Comparison of ENCODE assay signal across 8 mouse cellular contexts in genomic region chrX:73570871-73571270, GRCm38 (mm10).
DNase-seq lines count a peak whose midpoint lies in the region; ATAC-seq and TF ChIP-seq lines count a peak whose summit lies in the region.

No protein-coding gene starts in this region.

- no peak for TF ChIP-seq POLR2A in MEL (IDR thresholded peaks at IDR 0.05; ENCODE audit: control insufficient read depth in 1 of 2, insufficient read depth in 1 of 2, low read depth in 1 of 2, low read length in 2 of 2, poor library complexity in 1 of 2)

- no peak overlapping the region for H3K9ac ChIP-seq in MEL (ENCODE audit: control insufficient read depth, low read depth, low read length, poor library complexity, severe bottlenecking)

- H3K27me3 ChIP-seq in MEL (ENCODE audit: control insufficient read depth in 1 of 2, insufficient read depth in 2 of 2, low read length in 2 of 2) = no peaks in the 10 kb centered on the region

- peaks cover 0 to 17% of the 10 kb centered on the region in 2 experiments; a peak in 2 of 4 replicates for H3K36me3 ChIP-seq in MEL (ENCODE audit: control insufficient read depth in 1 of 2, insufficient read depth in 2 of 2, low read length in 2 of 2)

- no peak overlapping the region for H3K4me3 ChIP-seq in MEL (ENCODE audit: control insufficient read depth in 1 of 2, insufficient read depth in 1 of 2, low read depth in 2 of 2, low read length in 2 of 2)

- TF ChIP-seq CTCF in MEL (IDR thresholded peaks at IDR 0.05 in 2 of 3, conservative IDR thresholded peaks at IDR 0.05 in 1 of 3; ENCODE audit: control insufficient read depth in 1 of 3, insufficient read depth in 1 of 3, low read depth in 2 of 3, low read length in 3 of 3, poor library complexity in 1 of 3, severe bottlenecking in 1 of 3) = peak; percentile 58 to 74 (median 69)

- DNase-seq in B cell, adult 2 months = peak; percentile 69 to 72
- peak; percentile 70 for DNase-seq in MEL (ENCODE audit: low read depth, low spot score)
- DNase-seq in cerebellum, adult 9-10 months = peak; percentile 74
- DNase-seq in frontal cortex, postnatal 14 days (ENCODE audit: low spot score in 2 of 2) = peak; percentile 27 to 66
- DNase-seq in layer of hippocampus, adult 18-20 months (ENCODE audit: low spot score in 2 of 2) = peak; percentile 57 to 72
- peak; percentile 43 for DNase-seq in lung, postnatal 25 days (ENCODE audit: low spot score)
- peak; percentile 74 for DNase-seq in right cerebral cortex, postnatal 14 days

- H3K79me2 ChIP-seq in MEL (ENCODE audit: control insufficient read depth, insufficient read depth, low read length, poor library complexity) = no peaks in the 10 kb centered on the region

- peak; percentile 66 for TF ChIP-seq RAD21 in MEL (IDR thresholded peaks at IDR 0.05; ENCODE audit: low read depth, low read length)

- TF ChIP-seq EP300 in MEL (IDR thresholded peaks at IDR 0.05; ENCODE audit: low read depth in 1 of 2, low read length in 2 of 2) = no peak

- no peak for ATAC-seq in monocyte, adult 5-6 weeks (replicated peaks; ENCODE audit: insufficient number of reproducible peaks, low FRiP score, low TSS enrichment, poor library complexity, severe bottlenecking)

- H3K9me3 ChIP-seq in MEL (replicated peaks; ENCODE audit: insufficient read depth, low read length) = no peaks in the 10 kb centered on the region

- peaks cover 2 to 18% of the 10 kb centered on the region in 2 experiments for H3K4me1 ChIP-seq in MEL (ENCODE audit: control insufficient read depth in 1 of 2, insufficient read depth in 2 of 2, low read length in 2 of 2)

- H3K27ac ChIP-seq in MEL (ENCODE audit: control insufficient read depth, low read depth, low read length) = no peak overlapping the region

TF ChIP-seq in MEL, 35 proteins besides CTCF, POLR2A, EP300 and RAD21:
- TF ChIP-seq POLR2AphosphoS5 (IDR thresholded peaks at IDR 0.05; ENCODE audit: borderline replicate concordance, low read depth, low read length) = no peak
- peak; percentile 55; the same call in 1 of the 2 replicates for TF ChIP-seq ZNF384 (IDR thresholded peaks at IDR 0.05; ENCODE audit: low read depth, low read length)
- no peak for TF ChIP-seq TAL1 (IDR thresholded peaks at IDR 0.05; ENCODE audit: low read length)
- TF ChIP-seq SMC3 (IDR thresholded peaks at IDR 0.05; ENCODE audit: low read depth, low read length) = peak; percentile 83
- TF ChIP-seq ZC3H11A (IDR thresholded peaks at IDR 0.05; ENCODE audit: low read depth, low read length) = peak; percentile 53; the same call in 1 of the 2 replicates
